Mouse (Mus musculus): Measurements from ENCODE around the gene Uvrag.
"Not testable (repeated sequence)": the region's sequence is repeated elsewhere in the genome, so short reads cannot be mapped to it uniquely, and the experiment has no call there.

The Uvrag gene

GRCm38 (mm10) chr7:98967672-98968071 is 173.3 kb downstream of the Uvrag start:
- DNase-seq: no peak

GRCm38 (mm10) chr7:98963581-98963980 is 177.4 kb downstream of the Uvrag start:
- DNase-seq: not testable (repeated sequence)

- peak; percentile 61 to 63 for DNase-seq
These were observed 178.2 kb downstream of the Uvrag start for GRCm38 (mm10) chr7:98962547-98963311.

- DNase-seq: no peak
These were observed 178.9 kb downstream of the Uvrag start for GRCm38 (mm10) chr7:98962074-98962473.

- no peak for DNase-seq
These were observed 180.7 kb downstream of the Uvrag start for GRCm38 (mm10) chr7:98960274-98960673.

- DNase-seq: no peak
These were observed 181.7 kb downstream of the Uvrag start for GRCm38 (mm10) chr7:98959246-98959645.

- DNase-seq: no peak
These were observed 182.8 kb downstream of the Uvrag start for GRCm38 (mm10) chr7:98958172-98958571.

- no peak for DNase-seq
These were observed 183.7 kb downstream of the Uvrag start for GRCm38 (mm10) chr7:98957111-98957741.

GRCm38 (mm10) chr7:98956609-98957008 is 184.3 kb downstream of the Uvrag start:
- no peak for DNase-seq

- DNase-seq: no peak
These were observed 187.3 kb downstream of the Uvrag start for GRCm38 (mm10) chr7:98953649-98954048.

GRCm38 (mm10) chr7:98944986-98945385 is 196.0 kb downstream of the Uvrag start:
- DNase-seq: no peak

- no peak for DNase-seq
These were observed 197.3 kb downstream of the Uvrag start for GRCm38 (mm10) chr7:98943687-98944086.

GRCm38 (mm10) chr7:98942746-98943145 is 198.2 kb downstream of the Uvrag start:
- no peak for DNase-seq

GRCm38 (mm10) chr7:98939194-98939593 is 201.7 kb downstream of the Uvrag start:
- no peak for DNase-seq

- DNase-seq: no peak
These were observed 202.3 kb downstream of the Uvrag start for GRCm38 (mm10) chr7:98938621-98939020.

- no peak for DNase-seq
These were observed 203.7 kb downstream of the Uvrag start for GRCm38 (mm10) chr7:98937079-98937813.

- DNase-seq: no peak
These were observed 205.2 kb downstream of the Uvrag start for GRCm38 (mm10) chr7:98935757-98936156.

GRCm38 (mm10) chr7:98935193-98935592 is 205.7 kb downstream of the Uvrag start:
- DNase-seq: no peak

GRCm38 (mm10) chr7:98928336-98929025 is 212.5 kb downstream of the Uvrag start:
- DNase-seq: no peak

GRCm38 (mm10) chr7:98926906-98927528 is 213.9 kb downstream of the Uvrag start:
- DNase-seq: no peak

GRCm38 (mm10) chr7:98924380-98924869 is 216.5 kb downstream of the Uvrag start:
- no peak for DNase-seq

- no peak for DNase-seq
These were observed 218.0 kb downstream of the Uvrag start for GRCm38 (mm10) chr7:98922984-98923383.
